Mouse (Mus musculus) lung, postnatal 0 days (tissue): ENCODE data around the gene Adam12.

Source experiments
- CTCF ChIP-seq: IDR thresholded peaks from 2 replicates; pipeline ENCODE4 v1.5.1; 2016; ENCODE audit warnings: antibody characterized with exemption, mild to moderate bottlenecking
- EP300 ChIP-seq: IDR thresholded peaks from 2 replicates; pipeline ENCODE4 v1.6.1; 2016; ENCODE audit warnings: antibody characterized with exemption, mild to moderate bottlenecking, control low read depth

DNA sequence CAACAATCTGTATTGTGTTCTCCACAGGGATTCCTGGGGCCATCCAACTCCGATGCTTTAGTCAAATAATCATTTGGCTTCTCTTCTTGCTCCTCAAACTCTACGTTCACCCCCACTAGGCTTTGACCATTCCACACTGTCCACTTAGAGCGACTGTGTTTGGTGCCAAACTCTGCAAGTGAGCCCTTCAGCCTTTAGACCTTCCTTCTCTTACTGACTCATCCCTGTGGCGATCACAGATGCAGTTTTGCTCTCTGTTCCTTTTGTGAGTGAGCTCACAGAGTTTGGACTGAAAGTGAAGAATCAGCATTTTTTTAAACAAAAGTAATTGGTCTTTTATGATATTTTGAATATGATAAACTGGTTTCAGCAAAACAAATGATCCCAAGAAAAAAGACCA, 80.6 kb downstream of the Adam12 start:
- TF ChIP-seq CTCF (no peak), EP300 (no peak)
